Mouse (Mus musculus) hindbrain, embryonic 12.5 days (tissue): ENCODE measurements around the gene Cabp2. TPM values are rescaled to one million over a fixed set of nuclear protein-coding genes. Genes with fewer than 3 reads are reported as not detected.
"Not testable (repeated sequence)": the region's sequence is repeated elsewhere in the genome, so short reads cannot be mapped to it uniquely, and the experiment has no call there.

ENCODE experiments used
- ATAC-seq: fragments of 200-750 bp; cut with Nextera tagmentation; 2 replicates; pipeline ENCODE4 v1.8.0; 2017; ENCODE audit warnings: moderate TSS enrichment; ENCODE audit not compliant: low FRiP score
- H3K27ac ChIP-seq: fragments of 300-500 bp; sonication (generic); 2 replicates; pipeline ENCODE4 v1.5.1; 2016; ENCODE audit warnings: mild to moderate bottlenecking
- H3K27me3 ChIP-seq: fragments of 300-500 bp; sonication (generic); 2 replicates; pipeline ENCODE4 v1.6.1; 2016; ENCODE audit warnings: mild to moderate bottlenecking
- H3K36me3 ChIP-seq: fragments of 300-500 bp; sonication (generic); 2 replicates; pipeline ENCODE4 v1.6.1; 2016; ENCODE audit warnings: mild to moderate bottlenecking
- H3K4me1 ChIP-seq: fragments of 300-500 bp; sonication (generic); 2 replicates; pipeline ENCODE4 v1.6.1; 2016
- H3K4me2 ChIP-seq: fragments of 300-500 bp; sonication (generic); replicated peaks from 2 replicates; pipeline ENCODE4 v1.6.1; 2016; ENCODE audit warnings: mild to moderate bottlenecking
- H3K4me3 ChIP-seq: fragments of 300-500 bp; sonication (generic); 2 replicates; pipeline ENCODE4 v1.5.1; 2016; ENCODE audit warnings: mild to moderate bottlenecking
- H3K9ac ChIP-seq: fragments of 300-500 bp; sonication (generic); 2 replicates; pipeline ENCODE4 v1.6.1; 2016; ENCODE audit warnings: mild to moderate bottlenecking, moderate library complexity
- H3K9me3 ChIP-seq: fragments of 300-500 bp; sonication (generic); replicated peaks from 2 replicates; pipeline ENCODE4 v1.6.1; 2016; ENCODE audit warnings: mild to moderate bottlenecking
- WGBS: fragments of 180-500 bp; shearing (Covaris S2); methylation state at CpG from one replicate; pipeline ENCODE4 v1.1.7; 2016; 5-methylcytosine and 5-hydroxymethylcytosine counted together
- polyA plus RNA-seq: library from polyadenylated mRNA; unstranded; fragments of >200 nt; fragmentation: Nextera tagmentation; extraction: Ambion mirVana; gene quantifications from 2 replicates; pipeline ENCODE4 v1.2.1, GENCODE M21; 2016

Cabp2 gene
- polyA plus RNA-seq, 1 experiment from 2014 or later = not detected

- no peak overlapping the region for H3K27ac ChIP-seq
- no peak overlapping the region for H3K4me2 ChIP-seq
- no peak for ATAC-seq
- H3K27me3 ChIP-seq = no peaks in the 10 kb centered on the region; the same call in 1 of the 2 replicates
- no peak overlapping the region for H3K4me3 ChIP-seq
- H3K4me1 ChIP-seq = no peaks in the 10 kb centered on the region
- no peaks in the 10 kb centered on the region for H3K36me3 ChIP-seq
- no peaks in the 10 kb centered on the region for H3K9me3 ChIP-seq
- WGBS = 87% methylated on average over 8 of the region's 8 CpGs
- H3K9ac ChIP-seq = no peak overlapping the region
These were observed 34.5 kb upstream of the Cabp2 start for GRCm38 (mm10) chr19:4046866-4047254.

- H3K4me2 ChIP-seq = no peak overlapping the region
- H3K27me3 ChIP-seq = no peaks in the 10 kb centered on the region; the same call in 1 of the 2 replicates
- no peak for ATAC-seq
- H3K9ac ChIP-seq = no peak overlapping the region
- no peaks in the 10 kb centered on the region for H3K9me3 ChIP-seq
- no peak overlapping the region for H3K27ac ChIP-seq
- no peak overlapping the region for H3K4me3 ChIP-seq
- 16% methylated on average over 4 of the region's 4 CpGs for WGBS
- H3K4me1 ChIP-seq = no peaks in the 10 kb centered on the region
- H3K36me3 ChIP-seq = no peaks in the 10 kb centered on the region
These were observed 33.5 kb upstream of the Cabp2 start for GRCm38 (mm10) chr19:4047859-4048258.

DNA sequence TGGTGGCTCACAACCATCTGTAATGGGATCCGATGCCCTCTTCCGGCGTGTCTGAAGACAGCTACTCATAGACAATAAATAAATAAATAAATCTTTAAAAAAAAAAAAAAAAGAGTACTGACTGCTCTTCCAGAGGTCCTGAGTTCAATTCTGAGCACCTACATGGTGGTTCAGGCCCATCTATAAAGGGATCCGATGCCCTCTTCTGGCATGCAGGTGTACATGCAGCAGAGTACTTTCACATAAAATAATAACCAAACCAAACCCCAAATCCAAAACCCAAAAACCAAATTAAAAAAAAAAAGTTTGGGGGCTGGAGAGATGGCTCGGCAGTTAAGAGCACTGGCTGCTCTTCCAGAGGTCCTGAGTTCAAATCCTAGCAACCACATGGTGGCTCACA lies 32.3 kb upstream of the Cabp2 start:
- H3K4me3 ChIP-seq, H3K27ac ChIP-seq, H3K9me3 ChIP-seq, H3K4me2 ChIP-seq, H3K9ac ChIP-seq, H3K4me1 ChIP-seq, H3K27me3 ChIP-seq, ATAC-seq, H3K36me3 ChIP-seq: not testable (repeated sequence)
- 82% methylated on average over 5 of the region's 5 CpGs for WGBS

DNA sequence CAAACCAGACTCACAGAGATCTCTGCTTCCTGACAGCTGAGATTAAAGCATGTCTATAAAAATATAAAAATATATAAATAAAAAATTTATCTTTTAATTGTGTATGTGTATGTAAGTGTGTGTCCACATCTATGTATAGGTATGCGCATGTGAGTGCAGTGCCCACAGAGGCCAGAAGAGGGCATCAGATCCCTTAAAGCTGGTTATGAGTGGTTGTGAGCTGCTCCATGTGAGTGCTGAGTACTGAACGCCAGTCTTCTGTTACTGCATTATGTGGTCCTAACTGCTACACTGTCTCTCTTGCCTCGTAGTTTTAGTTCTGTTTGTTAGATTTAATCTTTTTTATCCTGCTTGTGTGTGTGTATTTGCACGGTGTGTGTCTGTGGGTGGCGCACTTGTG lies 30.4 kb upstream of the Cabp2 start:
- H3K4me2 ChIP-seq = no peak overlapping the region
- WGBS = 96% methylated on average over 5 of the region's 5 CpGs
- no peaks in the 10 kb centered on the region for H3K9me3 ChIP-seq
- H3K36me3 ChIP-seq = no peaks in the 10 kb centered on the region
- H3K4me3 ChIP-seq = no peak overlapping the region
- no peak overlapping the region for H3K9ac ChIP-seq
- ATAC-seq = no peak
- no peak overlapping the region for H3K27ac ChIP-seq
- no peaks in the 10 kb centered on the region for H3K27me3 ChIP-seq
- H3K4me1 ChIP-seq = no peaks in the 10 kb centered on the region

- WGBS = 51% methylated on average over 10 of the region's 10 CpGs
- H3K4me1 ChIP-seq = no peaks in the 10 kb centered on the region
- no peak overlapping the region for H3K9ac ChIP-seq
These were observed 29.4 kb upstream of the Cabp2 start for GRCm38 (mm10) chr19:4051741-4052515.

GRCm38 (mm10) chr19:4052516-4053030 lies 28.8 kb upstream of the Cabp2 start:
- H3K27me3 ChIP-seq = no peaks in the 10 kb centered on the region
- H3K4me1 ChIP-seq = no peaks in the 10 kb centered on the region
- no peak overlapping the region for H3K4me3 ChIP-seq
- WGBS = 79% methylated on average over 5 of the region's 5 CpGs
- no peak for ATAC-seq
- H3K9me3 ChIP-seq = no peaks in the 10 kb centered on the region
- no peak overlapping the region for H3K9ac ChIP-seq
- H3K4me2 ChIP-seq = no peak overlapping the region
- H3K27ac ChIP-seq = no peak overlapping the region
- H3K36me3 ChIP-seq = no peaks in the 10 kb centered on the region

More at GRCm38 (mm10) chr19:4051741-4052515, 29.4 kb upstream of the Cabp2 start:
- Histone ChIP-seq H3K4me2 (no peak overlapping the region), H3K27ac (no peak overlapping the region), H3K9me3 (no peaks in the 10 kb centered on the region), H3K4me3 (no peak overlapping the region), H3K27me3 (no peaks in the 10 kb centered on the region), H3K36me3 (no peaks in the 10 kb centered on the region)
- no peak for ATAC-seq

DNA sequence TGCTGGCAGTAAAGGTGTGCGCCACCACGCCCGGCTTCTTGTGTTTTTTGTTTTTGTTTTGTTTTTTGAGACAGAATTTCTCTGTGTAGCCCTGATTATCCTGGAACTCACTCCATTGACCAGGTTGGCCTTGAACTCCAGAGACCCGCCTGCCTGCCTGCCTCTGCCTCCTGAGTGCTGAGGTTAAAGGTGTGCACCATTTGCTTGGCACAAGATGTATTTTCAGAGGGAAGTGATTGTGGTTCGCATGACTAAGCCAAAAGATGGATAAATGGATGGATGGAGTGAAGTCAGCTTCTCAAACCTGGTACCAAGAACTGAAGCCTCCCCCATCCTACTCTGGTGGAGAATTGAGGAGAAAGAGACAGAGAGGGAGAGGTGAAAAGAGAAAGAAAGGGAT lies 26.8 kb upstream of the Cabp2 start:
- WGBS = 86% methylated on average over 5 of the region's 5 CpGs
- H3K9ac ChIP-seq = no peak overlapping the region
- H3K36me3 ChIP-seq = no peaks in the 10 kb centered on the region
- no peaks in the 10 kb centered on the region for H3K27me3 ChIP-seq
- no peaks in the 10 kb centered on the region for H3K9me3 ChIP-seq
- no peak overlapping the region for H3K4me3 ChIP-seq
- H3K4me1 ChIP-seq = no peaks in the 10 kb centered on the region
- ATAC-seq = no peak
- no peak overlapping the region for H3K27ac ChIP-seq
- H3K4me2 ChIP-seq = no peak overlapping the region

DNA sequence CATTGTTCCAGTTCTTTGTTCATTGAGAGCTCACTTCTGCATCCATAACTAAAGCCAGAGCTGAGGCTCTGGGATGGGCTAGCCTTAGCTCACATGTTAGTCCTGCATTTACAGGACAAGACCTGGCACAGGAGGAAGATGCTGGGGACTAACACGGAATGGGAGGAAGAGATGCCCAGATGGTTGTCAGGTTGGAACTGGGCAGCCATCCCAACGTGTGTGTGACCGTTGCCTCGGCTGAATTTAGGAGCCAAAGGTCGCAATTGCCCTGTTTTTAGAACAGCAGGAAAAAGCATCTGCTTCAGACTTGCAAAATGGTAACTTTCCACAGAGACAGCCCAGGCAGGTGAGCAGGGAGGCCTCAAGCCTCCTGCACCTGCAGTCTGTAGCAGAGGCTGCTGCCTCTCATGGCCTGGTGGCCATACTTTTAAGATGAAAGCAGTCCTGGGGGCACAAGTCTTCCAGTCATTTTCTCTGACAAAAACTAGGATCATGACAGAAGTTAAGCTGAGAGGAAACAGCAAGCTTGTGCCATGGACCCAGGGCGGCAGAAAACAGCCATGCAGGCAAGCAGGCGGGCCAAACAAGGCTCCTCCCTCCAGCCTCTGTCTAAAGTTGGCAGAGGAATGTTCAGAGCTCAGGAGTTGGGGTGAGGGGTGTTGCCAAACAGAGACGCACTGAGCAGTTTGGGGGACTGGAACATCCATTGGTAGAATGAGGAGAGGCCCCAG lies 26.0 kb upstream of the Cabp2 start:
- Histone ChIP-seq H3K36me3 (no peaks in the 10 kb centered on the region), H3K4me1 (no peaks in the 10 kb centered on the region), H3K27me3 (no peaks in the 10 kb centered on the region), H3K9me3 (no peaks in the 10 kb centered on the region), H3K4me3 (no peak overlapping the region), H3K4me2 (no peak overlapping the region), H3K27ac (no peak overlapping the region), H3K9ac (no peak overlapping the region)
- ATAC-seq = no peak
- 73% methylated on average over 8 of the region's 8 CpGs for WGBS

GRCm38 (mm10) chr19:4055947-4056693 lies 25.3 kb upstream of the Cabp2 start:
- Histone ChIP-seq H3K4me1 (no peaks in the 10 kb centered on the region), H3K4me2 (no peak overlapping the region), H3K4me3 (no peak overlapping the region), H3K27ac (no peak overlapping the region), H3K27me3 (no peaks in the 10 kb centered on the region), H3K36me3 (no peaks in the 10 kb centered on the region), H3K9ac (no peak overlapping the region), H3K9me3 (no peaks in the 10 kb centered on the region)
- no peak for ATAC-seq
- 65% methylated on average over 15 of the region's 15 CpGs for WGBS

DNA sequence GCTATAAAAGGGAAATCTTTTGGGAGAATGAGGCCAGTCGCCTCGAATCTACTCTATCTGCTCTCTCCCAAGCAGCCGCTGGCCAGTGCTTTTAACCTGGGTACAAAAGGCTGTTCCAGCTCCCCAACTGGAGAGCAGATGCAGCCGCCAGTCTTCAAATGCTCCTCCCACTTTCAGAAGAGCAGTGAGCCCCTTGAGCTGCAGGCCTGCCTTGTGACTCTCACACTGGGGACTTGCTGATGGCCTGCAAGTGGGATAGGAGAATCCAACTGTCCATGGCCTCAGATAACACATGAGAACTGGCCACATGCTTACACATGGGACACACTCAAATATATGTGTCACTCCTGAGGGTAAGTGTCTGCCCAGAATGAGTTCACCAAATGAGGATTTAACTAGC lies 24.7 kb upstream of the Cabp2 start:
- no peak overlapping the region for H3K4me2 ChIP-seq
- H3K27me3 ChIP-seq = no peaks in the 10 kb centered on the region
- H3K9me3 ChIP-seq = no peaks in the 10 kb centered on the region
- no peak overlapping the region for H3K27ac ChIP-seq
- no peaks in the 10 kb centered on the region for H3K4me1 ChIP-seq
- ATAC-seq = no peak
- WGBS = 41% methylated on average over 4 of the region's 4 CpGs
- H3K9ac ChIP-seq = no peak overlapping the region
- H3K36me3 ChIP-seq = no peaks in the 10 kb centered on the region
- no peak overlapping the region for H3K4me3 ChIP-seq

DNA sequence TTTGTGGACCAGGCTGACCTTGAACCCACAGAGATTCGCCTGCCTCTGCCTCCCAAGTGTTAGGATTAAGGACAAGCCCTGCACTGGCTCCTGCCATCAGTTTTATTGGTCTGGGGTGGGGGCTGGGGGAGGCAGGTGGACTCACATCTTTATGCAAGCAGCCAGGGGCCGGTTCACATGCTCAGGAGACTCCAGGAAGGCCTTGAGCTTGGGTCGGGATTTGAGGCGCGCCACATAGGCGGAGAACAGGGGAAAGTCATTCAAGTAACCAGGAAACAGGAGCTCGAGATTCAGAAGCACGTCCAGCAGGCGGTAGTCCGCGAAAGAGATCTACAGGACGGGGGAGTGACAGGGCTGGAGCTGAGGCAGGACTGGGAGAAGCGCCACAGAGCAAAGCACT lies 24.0 kb upstream of the Cabp2 start:
- no peaks in the 10 kb centered on the region for H3K9me3 ChIP-seq
- no peak overlapping the region for H3K4me2 ChIP-seq
- WGBS = 84% methylated on average over 13 of the region's 13 CpGs
- ATAC-seq = no peak
- no peaks in the 10 kb centered on the region for H3K36me3 ChIP-seq
- H3K27ac ChIP-seq = no peak overlapping the region
- no peaks in the 10 kb centered on the region for H3K27me3 ChIP-seq
- no peak overlapping the region for H3K9ac ChIP-seq
- H3K4me3 ChIP-seq = no peak overlapping the region
- H3K4me1 ChIP-seq = no peaks in the 10 kb centered on the region

- H3K27ac ChIP-seq = no peak overlapping the region
- H3K4me3 ChIP-seq = no peak overlapping the region
- no peak overlapping the region for H3K4me2 ChIP-seq
- no peaks in the 10 kb centered on the region for H3K4me1 ChIP-seq
- 95% methylated on average over 7 of the region's 7 CpGs for WGBS
- no peaks in the 10 kb centered on the region for H3K36me3 ChIP-seq
- no peak for ATAC-seq
- H3K9me3 ChIP-seq = no peaks in the 10 kb centered on the region
- no peaks in the 10 kb centered on the region for H3K27me3 ChIP-seq
- no peak overlapping the region for H3K9ac ChIP-seq
These were observed 23.4 kb upstream of the Cabp2 start for GRCm38 (mm10) chr19:4057962-4058361.
